Mouse (Mus musculus) hematopoietic stem cell, adult 5-6 weeks (primary cell): ENCODE measurements around the gene Pex11b. TPM values are rescaled to one million over a fixed set of nuclear protein-coding genes. Genes with fewer than 3 reads are reported as not detected.
"Not testable (repeated sequence)": the region's sequence is repeated elsewhere in the genome, so short reads cannot be mapped to it uniquely, and the experiment has no call there.

Experiments
- ATAC-seq, 2 experiments: fragments of 125-278 bp in 1 of 2; replicated peaks in 1 of 2; 2 replicates each; pipeline ENCODE4 v1.8.0; 2016 to 2017; ENCODE audit warnings: inconsistent platforms in 2 of 2, mild to moderate bottlenecking in 2 of 2, moderate number of reproducible peaks in 2 of 2, low read depth in 1 of 2, moderate TSS enrichment in 1 of 2; ENCODE audit not compliant: low FRiP score in 2 of 2, poor library complexity in 2 of 2, severe bottlenecking in 2 of 2, insufficient read depth in 1 of 2, low TSS enrichment in 1 of 2
- total RNA-seq: library from RNA; stranded (forward); fragments of 172-1452, 232-1000 nt; gene quantifications from 2 replicates; pipeline ENCODE4 v1.2.3, GENCODE M21; 2017

The Pex11b gene
- total RNA-seq, 1 experiment from 2014 or later = 23.9 TPM

DNA sequence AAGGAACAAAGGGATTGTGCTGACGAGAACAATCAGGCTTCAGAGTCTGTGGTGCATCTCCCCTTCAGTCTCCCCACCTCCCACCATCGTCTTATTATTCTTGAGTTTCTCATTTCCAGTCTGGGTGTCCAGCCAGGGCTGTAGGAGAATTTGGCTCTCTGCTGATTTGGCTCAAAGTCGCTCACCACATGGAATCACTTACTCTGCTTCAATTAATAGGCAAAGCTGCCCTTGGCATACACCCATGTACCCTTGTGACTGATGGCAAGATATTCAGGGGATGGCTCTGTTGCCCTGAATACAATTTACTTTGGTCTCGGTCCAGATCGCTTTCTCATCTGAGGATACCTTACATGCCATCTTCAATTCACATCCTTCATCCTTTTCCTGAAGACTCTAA, 31.9 kb upstream of the Pex11b start:
- ATAC-seq = no peak

DNA sequence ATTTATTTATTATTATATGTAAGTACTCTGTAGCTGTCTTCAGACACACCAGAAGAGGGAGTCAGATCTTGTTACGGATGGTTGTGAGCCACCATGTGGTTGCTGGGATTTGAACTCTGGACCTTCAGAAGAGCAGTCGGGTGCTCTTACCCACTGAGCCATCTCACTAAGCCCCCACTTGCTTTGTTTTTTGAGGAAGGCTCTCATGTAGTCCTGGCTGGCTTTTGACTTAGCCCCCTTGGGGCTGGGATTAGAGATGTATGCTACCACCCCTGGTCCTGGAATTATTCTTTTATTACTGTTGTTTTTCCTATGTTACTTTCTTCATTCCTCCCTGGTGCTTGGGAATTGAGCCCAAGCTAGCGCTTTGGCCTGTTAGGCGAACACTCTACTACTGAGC, 29.2 kb upstream of the Pex11b start:
- not testable (repeated sequence) for ATAC-seq

DNA sequence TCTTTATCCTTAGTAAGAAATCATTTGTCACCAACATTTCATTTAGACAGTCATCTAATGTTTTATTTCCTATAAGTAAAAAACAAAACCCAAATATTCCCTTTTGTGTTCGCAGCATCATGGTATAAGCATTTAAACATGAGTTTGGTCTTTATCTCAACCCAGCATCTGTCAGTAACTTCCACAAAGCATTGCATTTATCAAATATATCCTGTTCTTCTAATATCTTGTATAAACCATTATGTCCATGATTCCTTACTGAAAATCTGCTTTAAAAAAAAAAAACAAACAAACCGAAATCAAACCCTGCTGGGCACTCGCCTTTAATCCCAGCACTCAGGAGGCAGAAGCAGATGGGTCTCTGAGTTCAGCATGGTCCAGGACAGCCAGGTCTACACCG, 28.6 kb upstream of the Pex11b start:
- ATAC-seq = no peak

DNA sequence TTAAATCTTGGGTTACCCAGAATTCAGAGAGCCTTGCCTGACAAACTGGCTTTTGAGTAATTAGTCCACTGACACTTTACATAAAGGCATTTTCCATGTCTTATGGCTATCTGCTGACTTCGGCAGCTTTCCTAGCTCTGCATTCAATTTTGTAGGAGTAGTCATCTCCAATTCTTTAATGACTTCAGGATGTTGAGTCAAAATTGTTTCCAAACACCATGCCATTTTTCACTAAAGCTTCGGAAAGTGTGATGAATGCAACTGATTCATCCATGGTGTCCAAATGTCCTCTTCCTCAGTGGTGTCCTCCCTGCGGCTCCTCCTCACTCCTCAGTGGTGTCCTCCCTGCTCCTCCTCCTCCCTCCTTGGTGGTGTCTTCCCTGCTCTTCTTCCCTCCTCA, 17.2 kb upstream of the Pex11b start:
- ATAC-seq = no peak

DNA sequence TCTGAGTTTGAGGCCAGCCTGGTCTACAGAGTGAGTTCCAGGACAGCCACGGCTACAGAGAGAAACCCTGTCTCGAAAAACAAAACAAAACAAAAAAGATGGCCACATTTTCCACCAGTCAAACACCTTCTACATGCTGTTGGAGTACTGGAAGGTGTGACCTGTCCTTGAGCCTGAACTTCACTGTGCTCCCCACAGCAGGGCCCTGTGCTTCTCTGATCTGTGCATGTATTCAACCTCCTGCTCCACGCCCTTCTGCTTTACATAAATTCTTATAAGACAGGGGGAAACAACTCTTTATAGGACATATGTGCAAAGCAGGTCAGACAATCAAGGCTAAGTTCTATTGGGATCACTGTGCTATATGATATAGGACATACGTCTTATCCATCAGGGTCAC, 12.0 kb upstream of the Pex11b start:
- no peak for ATAC-seq

DNA sequence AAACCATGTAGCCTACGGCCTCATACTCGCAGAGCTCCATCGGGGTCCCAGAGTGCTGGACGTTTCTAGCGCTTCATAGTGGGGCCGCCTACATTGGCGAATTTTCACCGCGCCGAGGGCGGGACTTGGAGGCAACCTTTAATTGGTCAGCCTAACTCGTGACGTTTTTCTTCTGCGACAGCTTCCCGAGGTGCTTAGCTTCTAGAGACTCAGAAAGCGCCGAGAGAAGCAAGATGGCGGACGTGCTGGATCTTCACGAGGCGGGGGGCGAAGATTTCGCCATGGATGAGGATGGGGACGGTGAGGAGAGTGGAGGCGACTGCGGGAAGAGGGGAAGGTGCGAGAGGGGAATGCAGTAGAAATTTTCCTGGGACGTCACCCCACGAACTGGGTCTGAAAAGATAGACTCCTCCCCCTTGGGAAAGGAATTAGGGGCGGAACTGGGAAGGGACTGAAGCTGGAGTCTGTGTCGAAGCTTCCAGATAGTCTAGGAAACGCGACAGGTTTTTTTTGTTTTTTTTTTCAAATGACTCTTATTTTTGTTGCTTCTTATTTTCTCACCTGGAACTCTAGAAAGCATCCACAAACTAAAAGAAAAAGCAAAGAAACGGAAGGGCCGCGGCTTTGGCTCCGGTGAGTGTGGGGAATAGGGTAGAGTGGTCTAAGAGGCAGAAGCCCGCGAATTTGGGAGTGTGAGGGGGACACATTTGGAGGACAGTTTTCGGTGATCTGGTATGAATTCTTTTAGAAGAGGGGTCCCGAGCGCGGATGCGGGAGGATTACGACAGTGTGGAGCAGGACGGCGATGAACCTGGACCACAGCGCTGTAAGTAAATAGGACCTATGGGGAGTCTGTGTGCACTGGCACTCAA, 5.2 kb upstream of the Pex11b start, which contains the start of gene Rbm8a:
Gene Rbm8a (plus strand): TSS at position 205 of the 872 bp plus-strand sequence.
- peak; percentile 98 to 99 for ATAC-seq

DNA sequence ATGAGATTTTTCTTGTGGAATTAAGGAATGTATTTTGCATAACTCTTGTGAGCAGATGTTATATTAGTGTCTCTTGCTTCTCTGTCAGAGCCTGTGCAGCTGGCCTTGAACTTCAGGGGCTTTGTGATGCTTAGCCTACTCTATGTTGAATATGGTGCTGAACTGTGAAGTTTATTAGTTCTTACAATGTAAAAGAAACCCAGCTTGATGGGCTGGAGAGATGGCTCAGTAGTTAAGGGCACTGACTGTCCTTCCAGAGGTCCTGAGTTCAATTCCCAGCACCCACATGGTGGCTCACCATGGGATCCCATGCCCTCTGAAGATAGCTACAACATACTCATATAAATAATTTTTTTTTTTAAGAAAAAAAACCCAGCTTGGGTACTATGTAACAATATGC, 3.1 kb upstream of the Pex11b start:
- no peak for ATAC-seq

DNA sequence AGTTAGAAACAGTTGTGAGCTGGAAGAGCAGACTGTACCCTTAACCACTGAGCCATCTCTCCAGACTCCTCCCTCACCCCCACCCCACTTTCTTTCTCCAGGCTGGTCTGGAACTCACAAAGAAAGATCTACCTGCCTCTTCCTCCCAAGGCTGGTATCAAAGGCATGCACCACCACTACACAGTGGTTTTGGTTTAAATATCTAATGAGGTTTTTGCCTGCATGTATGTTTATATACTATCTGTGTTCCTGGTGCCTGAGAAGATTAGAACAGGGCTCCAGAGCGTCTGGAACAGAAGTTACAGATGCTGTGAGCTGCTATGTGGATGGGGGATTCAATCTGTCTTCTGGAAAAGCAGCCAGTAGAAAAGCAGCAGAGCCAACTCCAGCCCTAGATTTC, 1.2 kb upstream of the Pex11b start:
- ATAC-seq = no peak

DNA sequence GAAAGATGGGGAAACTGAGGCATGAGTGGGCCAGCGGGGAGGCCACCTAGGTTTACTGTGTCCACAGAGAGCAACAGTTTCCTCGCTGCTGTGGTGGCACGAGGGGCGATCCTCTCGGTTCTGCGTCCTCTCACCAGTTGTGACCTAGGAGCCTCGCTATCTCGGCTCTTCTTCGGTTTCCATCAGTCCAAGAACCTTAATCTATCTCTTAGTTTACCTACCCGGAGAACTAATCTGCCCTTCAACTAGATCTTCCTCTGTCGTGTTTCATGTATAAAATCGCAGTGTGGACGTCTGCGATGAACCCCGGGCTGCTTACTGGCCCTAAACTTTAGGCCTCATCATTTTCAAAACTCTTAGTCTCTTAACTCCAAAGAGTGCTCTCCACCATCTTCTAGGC, 730 bp downstream of the Pex11b start:
- ATAC-seq = no peak

DNA sequence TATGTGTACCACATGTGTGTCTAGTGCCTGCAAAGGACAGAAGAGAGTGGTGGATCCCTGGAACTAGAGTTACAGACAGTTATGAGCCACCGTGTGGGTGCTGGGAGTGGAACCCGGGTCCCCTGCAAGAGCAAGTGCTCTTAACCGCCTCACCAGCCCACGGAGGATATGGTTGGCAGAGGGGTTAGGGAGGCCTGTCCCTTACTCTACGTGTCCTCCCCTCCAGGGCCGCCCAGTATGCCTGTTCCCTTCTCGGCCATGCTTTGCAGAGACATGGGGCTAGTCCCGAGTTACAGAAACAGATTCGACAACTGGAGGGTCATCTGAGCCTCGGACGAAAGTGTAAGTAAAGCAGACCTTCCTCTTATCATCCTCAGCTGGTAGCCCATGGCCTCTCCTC, 1.3 kb downstream of the Pex11b start:
- no peak for ATAC-seq

DNA sequence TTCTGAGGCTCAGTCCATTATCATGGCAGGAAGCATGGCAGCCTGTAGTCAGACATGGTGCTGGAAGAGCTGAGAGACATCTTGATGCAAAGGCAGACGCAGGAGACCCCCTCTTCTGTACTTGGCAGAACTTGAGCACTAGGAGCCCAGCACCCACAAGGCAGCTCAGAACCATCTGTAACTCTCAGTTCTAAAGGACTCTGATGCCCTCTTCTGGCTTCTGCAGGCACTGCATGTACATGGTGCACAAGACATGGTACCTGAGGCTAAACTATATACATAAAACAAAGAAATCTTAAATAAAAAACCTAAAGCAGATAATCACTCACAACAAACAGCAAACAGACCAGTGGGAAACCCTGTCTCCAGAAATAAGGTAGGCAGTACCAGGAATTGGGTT, 4.0 kb downstream of the Pex11b start:
- ATAC-seq = 0 out of 4 replicates have a peak, but pooled peaks of 1 of the 2 experiments have one; percentile 47

DNA sequence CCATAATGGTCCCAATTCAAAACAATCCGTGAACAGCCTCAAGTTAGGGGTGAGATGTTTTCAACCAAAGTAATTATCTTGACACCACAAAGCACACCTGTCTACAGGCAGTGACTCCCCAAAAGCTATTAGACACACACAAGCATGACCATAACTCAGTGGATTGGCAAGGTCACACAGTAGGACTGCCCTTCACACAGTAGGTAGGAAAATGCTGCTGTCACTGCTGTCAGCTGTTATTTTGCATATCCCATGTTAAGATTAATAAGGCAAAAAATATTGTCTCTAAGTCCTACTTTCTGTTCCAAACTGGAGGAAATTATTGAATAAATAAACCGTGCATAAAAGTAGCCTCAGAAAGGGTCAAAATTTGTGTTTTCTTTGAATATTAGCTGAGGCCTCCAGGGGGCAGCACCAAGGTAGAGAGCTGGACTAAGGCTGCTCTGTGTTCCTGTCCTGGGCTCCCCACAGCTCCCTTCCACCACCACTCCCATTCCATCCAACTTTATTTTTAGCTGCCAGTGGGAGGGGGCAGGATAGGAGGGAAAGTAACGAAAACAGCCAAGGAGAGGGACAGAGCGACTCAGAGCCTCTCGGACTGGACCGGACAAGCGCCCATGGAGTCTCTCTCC, 10.0 kb downstream of the Pex11b start, which contains the start of gene Itga10:
Gene Itga10 (plus strand): TSS at position 567 of the 632 bp plus-strand sequence.
- ATAC-seq = no peak

DNA sequence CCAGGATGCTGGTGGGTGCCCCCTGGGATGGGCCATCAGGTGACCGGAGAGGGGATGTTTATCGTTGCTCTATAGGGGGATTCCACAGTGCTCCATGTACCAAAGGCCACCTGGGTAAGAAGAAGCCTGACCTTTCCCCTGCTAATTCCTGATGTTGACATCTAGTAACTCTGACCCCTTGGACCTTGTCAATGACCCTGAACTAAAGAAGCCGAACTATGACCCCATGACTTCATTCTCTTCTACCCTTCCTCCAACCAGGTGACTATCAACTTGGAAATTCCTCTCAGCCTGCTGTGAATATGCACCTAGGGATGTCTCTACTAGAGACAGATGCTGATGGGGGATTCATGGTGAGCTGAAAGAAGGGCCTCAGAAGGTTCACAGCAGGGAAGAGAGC, 12.2 kb downstream of the Pex11b start:
- ATAC-seq = no peak

DNA sequence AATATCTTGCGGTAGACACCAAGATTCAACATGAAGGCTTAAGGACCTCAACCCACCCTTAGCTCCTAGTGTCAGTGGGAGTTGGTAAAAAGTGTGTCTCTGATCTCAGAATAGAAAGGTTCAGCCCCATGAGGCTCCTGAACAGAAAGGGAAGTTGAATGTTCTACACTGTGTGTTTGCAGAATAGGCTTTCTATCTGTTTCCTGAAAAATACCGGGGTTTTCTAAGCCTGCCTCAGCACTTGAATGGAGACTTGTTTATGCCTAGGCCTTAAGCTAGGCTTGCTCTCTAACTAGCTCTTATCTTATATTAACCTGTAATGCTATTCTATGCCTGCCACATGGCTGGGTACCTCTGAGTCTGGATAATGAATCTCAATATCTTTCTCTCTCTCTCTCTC, 25.7 kb downstream of the Pex11b start:
- ATAC-seq = peak in 1 of 2 experiments; percentile 24; a peak in 1 of 4 replicates

DNA sequence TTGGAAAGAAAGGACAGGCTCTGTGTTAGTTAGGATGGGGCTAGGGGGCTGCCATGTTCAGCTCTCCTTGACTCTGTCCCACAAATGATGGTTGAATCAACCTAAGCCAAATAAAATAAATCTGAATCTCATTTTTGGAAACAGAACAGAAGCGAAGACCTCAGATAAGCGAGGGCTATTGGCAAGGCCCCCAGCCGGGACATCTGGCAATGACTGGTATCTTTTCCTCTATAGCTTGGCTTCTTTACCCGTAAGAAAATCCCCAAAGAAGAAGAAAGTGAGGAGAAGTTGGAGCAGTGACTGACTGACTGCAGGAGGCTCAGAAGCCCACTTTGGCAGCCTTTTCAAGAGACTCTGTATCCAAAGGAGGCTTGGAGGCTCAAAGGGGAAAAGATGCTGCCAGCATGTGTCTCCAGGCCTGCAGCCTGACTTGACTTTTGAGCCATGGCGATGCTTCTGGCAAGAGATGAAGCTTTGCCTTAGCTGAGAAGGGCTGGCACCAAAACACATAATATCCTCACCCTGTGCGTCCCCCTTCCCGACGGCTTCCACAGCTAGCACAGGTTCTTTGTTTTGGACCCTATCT, 27.6 kb downstream of the Pex11b start:
- no peak for ATAC-seq

DNA sequence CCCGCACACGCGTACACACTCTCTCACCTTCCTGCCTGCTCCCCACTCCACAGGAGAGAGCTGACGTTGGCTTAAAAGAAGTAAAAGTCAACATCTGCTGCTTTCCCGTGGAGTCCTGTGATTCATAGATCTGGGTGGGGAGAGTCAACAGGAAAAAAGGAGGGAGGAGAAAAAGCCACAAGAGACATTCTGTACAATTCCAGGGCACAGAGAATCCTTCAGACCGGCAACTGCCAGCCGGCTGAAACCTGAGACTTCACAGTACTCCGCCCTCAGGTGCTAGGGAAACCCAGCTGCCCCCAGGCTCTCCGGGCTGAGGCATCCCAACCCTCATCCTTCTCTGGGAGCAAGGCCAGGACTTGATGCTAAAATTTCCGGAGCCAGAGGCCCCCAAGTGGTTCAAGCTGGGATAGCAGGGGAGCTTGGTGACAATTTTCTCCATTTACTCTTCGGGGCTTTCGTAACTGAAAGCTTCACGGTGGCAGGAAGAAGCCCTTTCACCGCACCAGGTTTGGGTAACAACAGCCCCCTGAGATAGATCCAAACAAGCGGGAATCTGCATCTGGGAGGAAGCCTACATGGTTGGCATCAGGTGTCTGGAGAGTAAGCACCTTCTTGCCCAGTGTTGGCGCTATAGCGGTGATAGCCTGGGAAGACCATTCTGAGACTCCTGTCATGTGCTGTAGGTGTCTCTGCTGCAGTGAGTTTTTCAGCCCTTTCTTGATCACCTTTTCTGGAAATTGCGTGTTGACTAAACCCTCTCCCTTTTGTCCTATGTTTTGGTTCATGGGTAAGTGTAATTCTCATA, 28.5 kb downstream of the Pex11b start:
- peak; percentile 82 for ATAC-seq

DNA sequence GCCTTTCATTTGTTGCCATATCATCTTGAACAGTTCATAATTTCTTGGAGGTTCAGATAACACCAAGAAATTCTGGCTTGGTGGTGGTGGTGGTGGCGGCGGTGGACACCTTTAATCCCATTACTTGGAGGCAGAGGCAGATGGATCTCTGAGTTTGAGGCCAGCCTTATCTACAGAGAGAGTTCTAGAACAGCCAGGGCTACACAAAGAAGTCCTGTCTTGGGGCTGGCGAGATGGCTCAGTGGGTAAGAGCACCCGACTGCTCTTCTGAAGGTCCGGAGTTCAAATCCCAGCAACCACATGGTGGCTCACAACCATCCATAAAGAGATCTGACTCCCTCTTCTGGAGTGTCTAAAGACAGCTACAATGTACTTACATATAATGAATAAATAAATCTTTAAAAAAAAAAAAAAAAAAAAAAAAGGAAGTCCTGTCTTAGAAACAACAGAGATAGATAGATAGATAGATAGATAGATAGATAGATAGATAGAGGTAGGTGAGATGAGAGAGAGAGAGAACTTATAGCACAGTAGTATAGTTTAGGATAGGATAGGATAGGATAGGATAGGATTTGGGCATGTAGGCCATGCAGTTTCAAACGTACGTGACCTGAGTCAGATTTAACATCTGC, 30.7 kb downstream of the Pex11b start:
- not testable (repeated sequence) for ATAC-seq
